Mouse (Mus musculus): ENCODE measurements around the gene Dusp1.

DNA sequence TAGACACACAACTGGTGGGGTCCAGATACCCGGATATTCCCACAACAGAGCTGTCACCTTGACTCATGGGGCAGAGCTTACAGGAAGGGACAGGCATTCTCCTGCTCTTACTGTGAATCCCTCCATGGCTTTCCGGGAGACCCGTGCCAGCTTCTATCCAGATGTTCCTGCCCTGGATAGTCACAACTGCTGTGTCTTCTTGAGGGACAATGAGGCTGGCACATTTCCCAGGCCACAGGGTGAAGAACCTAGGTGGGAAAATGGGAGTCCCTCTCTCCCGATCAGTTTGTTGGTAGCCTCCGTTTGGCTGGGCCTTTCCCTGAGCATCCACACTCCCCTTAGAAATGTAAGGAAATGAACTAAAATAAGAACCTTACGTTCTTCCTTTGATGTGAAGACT, 33.2 kb downstream of the Dusp1 start:
- TF ChIP-seq GATA1 (IDR thresholded peaks at IDR 0.05; ENCODE audit: low read length) (no peak), TAL1 (IDR thresholded peaks at IDR 0.05; ENCODE audit: low read length) (no peak)

All from erythroblast, embryonic 14.5 days (primary cell).